ENCODE assay signal across 8 mouse cellular contexts in genomic region chr7:16746093-16746492, GRCm38 (mm10). TPM values are rescaled to one million over a fixed set of nuclear protein-coding genes. Genes with fewer than 3 reads are reported as not detected.
DNase-seq lines count a peak whose midpoint lies in the region; ATAC-seq and TF ChIP-seq lines count a peak whose summit lies in the region.

No protein-coding gene starts in this region.

- ATAC-seq in forebrain, embryonic 13.5 days: peak; percentile 67
- ATAC-seq in kidney, postnatal 0 days (replicated peaks; ENCODE audit: low FRiP score, low read depth): peak; percentile 55; the same call in 1 of the 2 replicates
- ATAC-seq in lung, embryonic 16.5 days (ENCODE audit: low read depth): peak; percentile 56; the same call in 1 of the 2 replicates

- H3K9ac ChIP-seq in forebrain, embryonic 13.5 days: no peak overlapping the region
- no peak overlapping the region for H3K9ac ChIP-seq in kidney, postnatal 0 days (ENCODE audit: low read depth, low read length)
- no peak overlapping the region for H3K9ac ChIP-seq in lung, embryonic 16.5 days (ENCODE audit: low read length)

- 64% methylated on average over 3 of the region's 3 CpGs for WGBS in thymus, adult 2 months
- WGBS in forebrain, embryonic 13.5 days: 53% methylated on average over 3 of the region's 3 CpGs
- 58% methylated on average over 3 of the region's 3 CpGs for WGBS in kidney, postnatal 0 days
- WGBS in lung, embryonic 16.5 days: 58% methylated on average over 3 of the region's 3 CpGs

- TF ChIP-seq POLR2A in thymus, adult 2 months (IDR thresholded peaks at IDR 0.05; ENCODE audit: control insufficient read depth, extremely low read depth, insufficient read depth, low read length, poor library complexity): no peak

- no peaks in the 10 kb centered on the region for H3K9me3 ChIP-seq in forebrain, embryonic 13.5 days (replicated peaks)
- no peaks in the 10 kb centered on the region for H3K9me3 ChIP-seq in kidney, postnatal 0 days (replicated peaks; ENCODE audit: low read length)
- no peaks in the 10 kb centered on the region for H3K9me3 ChIP-seq in lung, embryonic 16.5 days (ENCODE audit: control insufficient read depth, low read length)

- H3K27me3 ChIP-seq in thymus, adult 2 months (ENCODE audit: control insufficient read depth, insufficient read depth, low read length): no peaks in the 10 kb centered on the region
- H3K27me3 ChIP-seq in forebrain, embryonic 13.5 days: no peaks in the 10 kb centered on the region
- H3K27me3 ChIP-seq in kidney, postnatal 0 days (ENCODE audit: insufficient read depth, low read length): no peaks in the 10 kb centered on the region
- H3K27me3 ChIP-seq in lung, embryonic 16.5 days (ENCODE audit: control insufficient read depth, insufficient read depth, low read depth, low read length): no peaks in the 10 kb centered on the region

- no peaks in the 10 kb centered on the region for H3K4me1 ChIP-seq in thymus, adult 2 months (replicated peaks; ENCODE audit: control insufficient read depth, insufficient read depth, low read length)
- no peaks in the 10 kb centered on the region for H3K4me1 ChIP-seq in forebrain, embryonic 13.5 days
- no peaks in the 10 kb centered on the region for H3K4me1 ChIP-seq in kidney, postnatal 0 days (replicated peaks; ENCODE audit: insufficient read depth, low read length)
- no peaks in the 10 kb centered on the region for H3K4me1 ChIP-seq in lung, embryonic 16.5 days (replicated peaks; ENCODE audit: control insufficient read depth, insufficient read depth, low read length)

- TF ChIP-seq CTCF in thymus, adult 2 months (IDR thresholded peaks at IDR 0.05; ENCODE audit: borderline replicate concordance, control insufficient read depth, extremely low read depth, insufficient read depth, low read length, poor library complexity): no peak
- TF ChIP-seq CTCF in kidney, postnatal 0 days (IDR thresholded peaks at IDR 0.05; ENCODE audit: low read depth): peak; percentile 87

- peak; percentile 51 for DNase-seq in thymus, adult 2 months
- DNase-seq in thymus, postnatal 36 days: no peak
- peak; percentile 89 for DNase-seq in brain, adult 2 months (ENCODE audit: low read depth, low spot score)
- DNase-seq in kidney, postnatal 0 days (ENCODE audit: low spot score): peak; percentile 81
- DNase-seq in retina, postnatal 7 days (ENCODE audit: low read depth, low spot score): peak; percentile 58
- no peak for DNase-seq in ovary, adult 18-20 months (ENCODE audit: low spot score)

- peaks cover 17% of the 10 kb centered on the region; the same call in 1 of the 2 replicates for H3K36me3 ChIP-seq in thymus, adult 2 months (ENCODE audit: control insufficient read depth, insufficient read depth, low read length)
- H3K36me3 ChIP-seq in forebrain, embryonic 13.5 days (ENCODE audit: poor library complexity, severe bottlenecking): peaks cover 75% of the 10 kb centered on the region
- peaks cover 44% of the 10 kb centered on the region; the same call in 1 of the 2 replicates for H3K36me3 ChIP-seq in kidney, postnatal 0 days (ENCODE audit: insufficient read depth, low read length)
- H3K36me3 ChIP-seq in lung, embryonic 16.5 days (ENCODE audit: control insufficient read depth, insufficient read depth, low read length): peaks cover 24% of the 10 kb centered on the region

- no peak overlapping the region for H3K4me3 ChIP-seq in thymus, adult 2 months (ENCODE audit: control insufficient read depth, insufficient read depth, low read length)
- no peak overlapping the region for H3K4me3 ChIP-seq in forebrain, embryonic 13.5 days
- no peak overlapping the region for H3K4me3 ChIP-seq in kidney, postnatal 0 days (replicated peaks; ENCODE audit: low read depth, low read length)
- H3K4me3 ChIP-seq in lung, embryonic 16.5 days (ENCODE audit: low read length): no peak overlapping the region

- no peak overlapping the region for H3K4me2 ChIP-seq in forebrain, embryonic 13.5 days
- H3K4me2 ChIP-seq in kidney, postnatal 0 days (ENCODE audit: low read length): no peak overlapping the region
- no peak overlapping the region for H3K4me2 ChIP-seq in lung, embryonic 16.5 days (ENCODE audit: low read depth, low read length)

- no peak overlapping the region for H3K27ac ChIP-seq in thymus, adult 2 months (ENCODE audit: control insufficient read depth, insufficient read depth, low read length)
- H3K27ac ChIP-seq in forebrain, embryonic 13.5 days: no peak overlapping the region
- no peak overlapping the region for H3K27ac ChIP-seq in kidney, postnatal 0 days
- no peak overlapping the region for H3K27ac ChIP-seq in lung, embryonic 16.5 days (ENCODE audit: low read length)

RNA-seq across cellular contexts. Expression of gene Ap2s1, which starts 7.9 kb away (rescaled TPM):
- polyA plus RNA-seq in thymus, adult 2 months (2012; rRNA removed): 418 and 426 TPM in 2 replicates
- 328 and 333 TPM in 2 replicates for polyA plus RNA-seq in forebrain, embryonic 13.5 days (2015; fragmentation: Nextera tagmentation; extraction: Ambion mirVana)
- 262 and 263 TPM in 2 replicates for polyA plus RNA-seq in kidney, postnatal 0 days (2015; fragmentation: Nextera tagmentation; extraction: Ambion mirVana)
- 275 and 283 TPM in 2 replicates for polyA plus RNA-seq in lung, embryonic 16.5 days (2015; fragmentation: Nextera tagmentation; extraction: Ambion mirVana)

RNA-seq across cellular contexts. Expression of gene Ceacam9, which starts 24.4 kb away (rescaled TPM):
- 0.07 TPM in 1 of 2 replicates, not detected in the other for polyA plus RNA-seq in thymus, adult 2 months (2012; rRNA removed)
- polyA plus RNA-seq in forebrain, embryonic 13.5 days (2015; fragmentation: Nextera tagmentation; extraction: Ambion mirVana): not detected in 2 replicates
- not detected in 2 replicates for polyA plus RNA-seq in kidney, postnatal 0 days (2015; fragmentation: Nextera tagmentation; extraction: Ambion mirVana)
- not detected in 2 replicates for polyA plus RNA-seq in lung, embryonic 16.5 days (2015; fragmentation: Nextera tagmentation; extraction: Ambion mirVana)

RNA-seq across cellular contexts. Expression of gene Slc1a5, which starts 35.0 kb away (rescaled TPM):
- polyA plus RNA-seq in thymus, adult 2 months (2012; rRNA removed): 254 and 310 TPM in 2 replicates
- polyA plus RNA-seq in forebrain, embryonic 13.5 days (2015; fragmentation: Nextera tagmentation; extraction: Ambion mirVana): 16.0 and 17.1 TPM in 2 replicates
- polyA plus RNA-seq in kidney, postnatal 0 days (2015; fragmentation: Nextera tagmentation; extraction: Ambion mirVana): 49.0 and 55.8 TPM in 2 replicates
- 46.7 and 47.2 TPM in 2 replicates for polyA plus RNA-seq in lung, embryonic 16.5 days (2015; fragmentation: Nextera tagmentation; extraction: Ambion mirVana)

Comparison
In these comparisons a context has a peak if more than half of its experiments do, and no peak if none do; other contexts are left out.
1. DNase-seq: peak in thymus, adult 2 months (single experiment), brain, adult 2 months (single experiment), kidney, postnatal 0 days (single experiment) and retina, postnatal 7 days (single experiment); none in thymus, postnatal 36 days (0 of 2) and ovary, adult 18-20 months (single experiment).
2. Peak in every context shown above with its lines, with median percentiles within 50 percentile points of each other: ATAC-seq.